ENCODE assay signal across 8 mouse cellular contexts in the genomic region with DNA sequence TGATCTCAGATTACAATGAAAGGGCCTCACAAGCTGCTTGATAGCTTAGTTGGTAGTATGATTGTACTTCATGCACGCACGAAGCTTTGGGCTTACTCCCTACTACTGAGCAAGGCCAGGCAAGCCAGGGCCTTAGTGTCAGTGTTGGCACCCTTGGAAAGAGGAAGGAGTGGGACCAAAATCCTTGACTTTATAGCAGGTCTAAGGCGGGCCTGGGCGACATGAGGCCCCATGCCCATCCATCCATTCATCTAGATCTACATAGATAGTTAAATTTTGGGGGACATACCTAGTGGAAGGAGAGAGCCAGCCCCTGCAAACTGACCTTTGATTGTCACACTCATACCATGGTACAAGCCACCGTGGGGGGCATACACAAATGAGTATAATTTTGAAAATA. TPM values are rescaled to one million over a fixed set of nuclear protein-coding genes. Genes with fewer than 3 reads are reported as not detected.
DNase-seq lines count a peak whose midpoint lies in the region; ATAC-seq and TF ChIP-seq lines count a peak whose summit lies in the region.

No protein-coding gene starts in this region.

- H3K36me3 ChIP-seq in heart, embryonic 11.5 days (ENCODE audit: control insufficient read depth, insufficient read depth, low read length): peaks cover 15% of the 10 kb centered on the region; the same call in 1 of the 2 replicates
- peaks cover 57% of the 10 kb centered on the region for H3K36me3 ChIP-seq in lung, embryonic 14.5 days (ENCODE audit: insufficient read depth)
- peaks cover 63% of the 10 kb centered on the region for H3K36me3 ChIP-seq in embryonic facial prominence, embryonic 14.5 days (ENCODE audit: control insufficient read depth, insufficient read depth, low read length)
- peaks cover 25% of the 10 kb centered on the region; the same call in 1 of the 2 replicates for H3K36me3 ChIP-seq in midbrain, embryonic 14.5 days (ENCODE audit: control insufficient read depth, insufficient read depth, low read length)

- no peaks in the 10 kb centered on the region for H3K9me3 ChIP-seq in heart, embryonic 11.5 days (replicated peaks; ENCODE audit: control insufficient read depth, low read length)
- no peaks in the 10 kb centered on the region for H3K9me3 ChIP-seq in lung, embryonic 14.5 days (ENCODE audit: low read depth, low read length)
- no peaks in the 10 kb centered on the region for H3K9me3 ChIP-seq in embryonic facial prominence, embryonic 14.5 days (ENCODE audit: control insufficient read depth, low read length)
- no peaks in the 10 kb centered on the region for H3K9me3 ChIP-seq in midbrain, embryonic 14.5 days (ENCODE audit: control insufficient read depth, low read length)

- TF ChIP-seq CTCF in lung, embryonic 14.5 days (IDR thresholded peaks at IDR 0.05; ENCODE audit: low read depth): no peak

- no peak overlapping the region for H3K4me2 ChIP-seq in heart, embryonic 11.5 days
- H3K4me2 ChIP-seq in lung, embryonic 14.5 days: no peak overlapping the region
- H3K4me2 ChIP-seq in embryonic facial prominence, embryonic 14.5 days (ENCODE audit: low read depth, low read length): no peak overlapping the region
- no peak overlapping the region for H3K4me2 ChIP-seq in midbrain, embryonic 14.5 days (ENCODE audit: low read length)

- no peak overlapping the region for H3K9ac ChIP-seq in heart, embryonic 11.5 days (ENCODE audit: low read depth, low read length)
- no peak overlapping the region for H3K9ac ChIP-seq in lung, embryonic 14.5 days
- H3K9ac ChIP-seq in embryonic facial prominence, embryonic 14.5 days (ENCODE audit: low read depth, low read length): no peak overlapping the region
- H3K9ac ChIP-seq in midbrain, embryonic 14.5 days (replicated peaks; ENCODE audit: low read length): no peak overlapping the region

- peak overlapping the region; percentile 36 for H3K27ac ChIP-seq in heart, embryonic 11.5 days (ENCODE audit: low read depth, low read length)
- H3K27ac ChIP-seq in lung, embryonic 14.5 days (ENCODE audit: low read depth): peak overlapping the region; percentile 75
- H3K27ac ChIP-seq in embryonic facial prominence, embryonic 14.5 days (replicated peaks; ENCODE audit: low read depth, low read length): peak overlapping the region; percentile 39; the same call in 1 of the 2 replicates
- 0 out of 2 replicates have a peak overlapping the region, but pooled peaks have one; percentile 26 for H3K27ac ChIP-seq in midbrain, embryonic 14.5 days (replicated peaks; ENCODE audit: low read depth, low read length)

- no peak for DNase-seq in heart, postnatal 25 days (ENCODE audit: low spot score)
- DNase-seq in lung, embryonic 14.5 days: no peak
- DNase-seq in lung, postnatal 25 days (ENCODE audit: low spot score): no peak
- DNase-seq in embryonic facial prominence, embryonic 14.5 days (ENCODE audit: low spot score): no peak
- DNase-seq in midbrain, embryonic 14.5 days: no peak
- DNase-seq in T-cell, adult 2 months (ENCODE audit: low spot score): no peak
- no peak for DNase-seq in left cerebral cortex, postnatal 4 days

- WGBS in heart, embryonic 11.5 days (ENCODE audit: insufficient replicate concordance): 77% methylated on average over 5 of the region's 5 CpGs
- 82% methylated on average over 5 of the region's 5 CpGs for WGBS in lung, embryonic 14.5 days
- WGBS in embryonic facial prominence, embryonic 14.5 days: 85% methylated on average over 5 of the region's 5 CpGs
- 95% methylated on average over 5 of the region's 5 CpGs for WGBS in midbrain, embryonic 14.5 days

- intact Hi-C loops in heart, postnatal 25 days (cut with DNase I): no loop called here
- intact Hi-C loops in left cerebral cortex, postnatal 4 days (cut with DNase I): no loop called here

- H3K27me3 ChIP-seq in heart, embryonic 11.5 days (ENCODE audit: control insufficient read depth, insufficient read depth, low read length): no peaks in the 10 kb centered on the region
- no peaks in the 10 kb centered on the region for H3K27me3 ChIP-seq in lung, embryonic 14.5 days (ENCODE audit: insufficient read depth, low read length)
- H3K27me3 ChIP-seq in embryonic facial prominence, embryonic 14.5 days (replicated peaks; ENCODE audit: control insufficient read depth, insufficient read depth, low read length): no peaks in the 10 kb centered on the region
- H3K27me3 ChIP-seq in midbrain, embryonic 14.5 days (ENCODE audit: control insufficient read depth, insufficient read depth, low read length): no peaks in the 10 kb centered on the region

- no peak overlapping the region for H3K4me3 ChIP-seq in heart, embryonic 11.5 days (ENCODE audit: low read depth, low read length)
- H3K4me3 ChIP-seq in lung, embryonic 14.5 days (ENCODE audit: low read depth, low read length): no peak overlapping the region
- H3K4me3 ChIP-seq in embryonic facial prominence, embryonic 14.5 days (ENCODE audit: low read depth, low read length): no peak overlapping the region
- H3K4me3 ChIP-seq in midbrain, embryonic 14.5 days (replicated peaks; ENCODE audit: low read depth, low read length): no peak overlapping the region

- H3K4me1 ChIP-seq in heart, embryonic 11.5 days (ENCODE audit: control insufficient read depth, insufficient read depth, low read length): peaks cover 36% of the 10 kb centered on the region
- H3K4me1 ChIP-seq in lung, embryonic 14.5 days (ENCODE audit: insufficient read depth): peaks cover 5% of the 10 kb centered on the region; the same call in 1 of the 2 replicates
- H3K4me1 ChIP-seq in embryonic facial prominence, embryonic 14.5 days (ENCODE audit: control insufficient read depth, insufficient read depth, low read length): peaks cover 9% of the 10 kb centered on the region; the same call in 1 of the 2 replicates
- H3K4me1 ChIP-seq in midbrain, embryonic 14.5 days (ENCODE audit: control insufficient read depth, insufficient read depth, low read length): peaks cover 5% of the 10 kb centered on the region; the same call in 1 of the 2 replicates

- ATAC-seq in heart, embryonic 11.5 days (replicated peaks; ENCODE audit: insufficient number of reproducible peaks, low FRiP score, low TSS enrichment): no peak
- no peak for ATAC-seq in lung, embryonic 14.5 days (ENCODE audit: insufficient read depth)
- no peak for ATAC-seq in embryonic facial prominence, embryonic 14.5 days (ENCODE audit: low read depth)
- ATAC-seq in midbrain, embryonic 14.5 days (ENCODE audit: low FRiP score, low TSS enrichment): no peak

RNA-seq across cellular contexts. Expression of gene Akap5, which starts 16.3 kb away (rescaled TPM):
- polyA plus RNA-seq in heart, embryonic 11.5 days (2014; fragmentation: Nextera tagmentation; extraction: Ambion mirVana): 8.5 and 8.8 TPM in 2 replicates
- 1 to 10 TPM; 2.1 to 2.7 TPM for total RNA-seq in heart, postnatal 25 days (2021)
- polyA plus RNA-seq in lung, embryonic 14.5 days (2014; fragmentation: Nextera tagmentation; extraction: Ambion mirVana): 24.2 and 25.7 TPM in 2 replicates
- 1.1 and 1.3 TPM in 2 replicates for polyA plus RNA-seq in embryonic facial prominence, embryonic 14.5 days (2014; fragmentation: Nextera tagmentation; extraction: Ambion mirVana)
- 8.7 and 8.8 TPM in 2 replicates for polyA plus RNA-seq in midbrain, embryonic 14.5 days (2014; fragmentation: Nextera tagmentation; extraction: Ambion mirVana)
- total RNA-seq in left cerebral cortex, postnatal 4 days (2021): 10 to 100 TPM; 29.9 to 37.0 TPM

RNA-seq across cellular contexts. Expression of gene Mthfd1, which starts 53.3 kb away (rescaled TPM):
- 44.5 and 48.6 TPM in 2 replicates for polyA plus RNA-seq in heart, embryonic 11.5 days (2014; fragmentation: Nextera tagmentation; extraction: Ambion mirVana)
- total RNA-seq in heart, postnatal 25 days (2021): 10 to 100 TPM; 29.1 to 31.4 TPM
- polyA plus RNA-seq in lung, embryonic 14.5 days (2014; fragmentation: Nextera tagmentation; extraction: Ambion mirVana): 99.8 and 104 TPM in 2 replicates
- 57.4 and 59.5 TPM in 2 replicates for polyA plus RNA-seq in embryonic facial prominence, embryonic 14.5 days (2014; fragmentation: Nextera tagmentation; extraction: Ambion mirVana)
- polyA plus RNA-seq in midbrain, embryonic 14.5 days (2014; fragmentation: Nextera tagmentation; extraction: Ambion mirVana): 25.3 and 35.1 TPM in 2 replicates
- 10 to 100 TPM; 34.4 to 37.2 TPM for total RNA-seq in left cerebral cortex, postnatal 4 days (2021)
